ENCODE assay signal across 8 mouse cellular contexts in the genomic region with DNA sequence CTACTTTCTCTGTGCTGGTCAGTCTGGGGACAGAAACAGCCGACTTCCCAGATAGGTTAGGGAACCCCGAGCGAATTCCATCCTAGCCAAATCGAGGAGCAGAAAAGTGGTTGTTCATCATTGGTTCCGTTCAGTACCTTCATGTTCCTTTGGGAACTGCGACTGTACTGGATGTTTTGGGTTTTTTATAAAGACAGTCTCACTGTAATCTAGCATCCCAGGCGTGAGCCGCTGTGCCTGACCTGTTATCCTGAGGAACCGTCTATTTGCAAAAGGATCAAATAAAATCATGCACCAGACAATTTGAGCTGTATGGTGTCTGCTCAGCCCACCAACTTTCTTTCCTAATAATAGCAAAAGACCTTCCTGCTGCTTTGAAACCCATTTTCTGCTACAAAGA. TPM values are rescaled to one million over a fixed set of nuclear protein-coding genes. Genes with fewer than 3 reads are reported as not detected.
DNase-seq lines count a peak whose midpoint lies in the region; ATAC-seq and TF ChIP-seq lines count a peak whose summit lies in the region.

No protein-coding gene starts in this region.

- peak overlapping the region; percentile 82 for H3K4me3 ChIP-seq in heart, embryonic 16.5 days (ENCODE audit: low read length)
- H3K4me3 ChIP-seq in bone marrow macrophage, adult 2 months (ENCODE audit: insufficient read depth, low read length), result peak overlapping the region; percentile 99
- peak overlapping the region; percentile 93 for H3K4me3 ChIP-seq in hindbrain, embryonic 13.5 days
- peak overlapping the region; percentile 95 for H3K4me3 ChIP-seq in midbrain, embryonic 12.5 days

- H3K9me3 ChIP-seq in heart, embryonic 16.5 days (replicated peaks; ENCODE audit: control insufficient read depth, low read length), result no peaks in the 10 kb centered on the region
- no peaks in the 10 kb centered on the region for H3K9me3 ChIP-seq in hindbrain, embryonic 13.5 days
- no peaks in the 10 kb centered on the region for H3K9me3 ChIP-seq in midbrain, embryonic 12.5 days

- no peaks in the 10 kb centered on the region for H3K27me3 ChIP-seq in heart, embryonic 16.5 days (ENCODE audit: control insufficient read depth, insufficient read depth, low read length)
- H3K27me3 ChIP-seq in hindbrain, embryonic 13.5 days, result no peaks in the 10 kb centered on the region
- H3K27me3 ChIP-seq in midbrain, embryonic 12.5 days, result no peaks in the 10 kb centered on the region

- peak overlapping the region; percentile 99 for H3K9ac ChIP-seq in heart, embryonic 16.5 days (ENCODE audit: low read length)
- H3K9ac ChIP-seq in hindbrain, embryonic 13.5 days, result peak overlapping the region; percentile 98
- peak overlapping the region; percentile 99 for H3K9ac ChIP-seq in midbrain, embryonic 12.5 days (replicated peaks)

- no peak for TF ChIP-seq CTCF in bone marrow macrophage, adult 2 months (IDR thresholded peaks at IDR 0.05; ENCODE audit: low read depth, low read length)

- 1% methylated on average over 9 of the region's 9 CpGs for WGBS in heart, embryonic 16.5 days
- 2% methylated on average over 9 of the region's 9 CpGs for WGBS in hindbrain, embryonic 13.5 days
- WGBS in midbrain, embryonic 12.5 days, result 2% methylated on average over 9 of the region's 9 CpGs

- peaks cover 12% of the 10 kb centered on the region for H3K4me1 ChIP-seq in heart, embryonic 16.5 days (ENCODE audit: control insufficient read depth, insufficient read depth, low read length)
- H3K4me1 ChIP-seq in bone marrow macrophage, adult 2 months (ENCODE audit: control insufficient read depth, insufficient read depth, low read length), result peaks cover 14% of the 10 kb centered on the region
- H3K4me1 ChIP-seq in hindbrain, embryonic 13.5 days (replicated peaks), result peaks cover 21% of the 10 kb centered on the region
- H3K4me1 ChIP-seq in midbrain, embryonic 12.5 days, result peaks cover 10% of the 10 kb centered on the region

- H3K27ac ChIP-seq in heart, embryonic 16.5 days (ENCODE audit: low read length), result peak overlapping the region; percentile 99
- peak overlapping the region; percentile 87 for H3K27ac ChIP-seq in bone marrow macrophage, adult 2 months (ENCODE audit: insufficient read depth, low read depth, low read length)
- H3K27ac ChIP-seq in hindbrain, embryonic 13.5 days, result peak overlapping the region; percentile 98
- H3K27ac ChIP-seq in midbrain, embryonic 12.5 days (replicated peaks), result peak overlapping the region; percentile 97

- DNase-seq in heart, adult 8-10 months (ENCODE audit: low spot score), result no peak
- no peak for DNase-seq in spleen, postnatal 4 days (ENCODE audit: low spot score in 2 of 2)
- DNase-seq in testis, postnatal 10 days (ENCODE audit: low spot score), result no peak

- H3K36me3 ChIP-seq in heart, embryonic 16.5 days (ENCODE audit: control insufficient read depth, insufficient read depth), result no peaks in the 10 kb centered on the region
- H3K36me3 ChIP-seq in hindbrain, embryonic 13.5 days, result no peaks in the 10 kb centered on the region
- no peaks in the 10 kb centered on the region for H3K36me3 ChIP-seq in midbrain, embryonic 12.5 days

- TF ChIP-seq POLR2A in bone marrow macrophage, adult 2 months (IDR thresholded peaks at IDR 0.05; ENCODE audit: borderline replicate concordance, low read depth, low read length), result no peak

- H3K4me2 ChIP-seq in heart, embryonic 16.5 days (ENCODE audit: low read depth, low read length), result peak overlapping the region; percentile 97
- H3K4me2 ChIP-seq in hindbrain, embryonic 13.5 days, result peak overlapping the region; percentile 92
- peak overlapping the region; percentile 73 for H3K4me2 ChIP-seq in midbrain, embryonic 12.5 days (replicated peaks)

- ATAC-seq in heart, embryonic 16.5 days (replicated peaks; ENCODE audit: extremely low read depth, insufficient read depth, low FRiP score), result no peak
- ATAC-seq in hindbrain, embryonic 13.5 days (ENCODE audit: low FRiP score), result no peak
- ATAC-seq in midbrain, embryonic 12.5 days (ENCODE audit: low FRiP score, low read depth), result no peak
- no peak for ATAC-seq in frontal cortex, adult (ENCODE audit: low TSS enrichment)

RNA-seq across cellular contexts. Expression of a gene that starts 0.4 kb away (rescaled TPM):
- polyA plus RNA-seq in heart, embryonic 16.5 days (2015; fragmentation: Nextera tagmentation; extraction: Ambion mirVana), result 72.0 and 106 TPM in 2 replicates
- 100 to 1,000 TPM; 125 to 148 (median 138) TPM for total RNA-seq in heart, adult 8-10 months (2022)
- 150 and 164 TPM in 2 replicates for polyA plus RNA-seq in bone marrow macrophage, adult 2 months (2012; ENCODE audit: insufficient read depth, insufficient read length, missing spikeins)
- polyA plus RNA-seq in hindbrain, embryonic 13.5 days (2015; fragmentation: Nextera tagmentation; extraction: Ambion mirVana), result 163 and 170 TPM in 2 replicates
- 201 and 209 TPM in 2 replicates for polyA plus RNA-seq in midbrain, embryonic 12.5 days (2016; fragmentation: Nextera tagmentation; extraction: Ambion mirVana)

RNA-seq across cellular contexts. Expression of a gene that starts 0.5 kb away (rescaled TPM):
- 6.3 and 7.2 TPM in 2 replicates for polyA plus RNA-seq in heart, embryonic 16.5 days (2015; fragmentation: Nextera tagmentation; extraction: Ambion mirVana)
- total RNA-seq in heart, adult 8-10 months (2022), result 1 to 10 TPM; 3.1 to 3.8 (median 3.3) TPM
- 3.4 and 3.6 TPM in 2 replicates for polyA plus RNA-seq in bone marrow macrophage, adult 2 months (2012; ENCODE audit: insufficient read depth, insufficient read length, missing spikeins)
- polyA plus RNA-seq in hindbrain, embryonic 13.5 days (2015; fragmentation: Nextera tagmentation; extraction: Ambion mirVana), result 7.4 and 8.1 TPM in 2 replicates
- polyA plus RNA-seq in midbrain, embryonic 12.5 days (2016; fragmentation: Nextera tagmentation; extraction: Ambion mirVana), result 11.2 and 12.0 TPM in 2 replicates
